Mouse (Mus musculus) gastrocnemius, postnatal 10 days (tissue): ENCODE results near the gene Miga2. TPM values are rescaled to one million over a fixed set of nuclear protein-coding genes. Genes with fewer than 3 reads are reported as not detected.
A peak's percentile ranks its signal among the peaks of the same experiment; 100 is the strongest.

Source experiments
- DNase-seq: peaks from one replicate; pipeline ENCODE4 v3.0.0; 2021; ENCODE audit warnings: mixed read lengths
- long read RNA-seq, 2 experiments: library from polyadenylated mRNA; stranded (forward); transcript quantifications; one replicate each; pipeline ENCODE4 v2.0.0; 2021
- total RNA-seq, 2 experiments: library from RNA; stranded (reverse); gene quantifications; 2 replicates each; pipeline ENCODE4 v1.2.3; 2021

The Miga2 gene
- 10 to 100 TPM; 19.4 to 31.1 TPM for total RNA-seq
- long read RNA-seq, experiment 1, transcript Miga2-201 (16 exons, 3,381 nt), result major isoform, 15 of 41 reads
- long read RNA-seq, experiment 1, partial matches to known transcripts, result 12 of 41 reads
- long read RNA-seq, experiment 1, other reads (novel, unspliced or antisense), result 11 of 41 reads
- long read RNA-seq, experiment 2, transcript Miga2-201 (16 exons, 3,381 nt), result major isoform, 9 of 20 reads
- long read RNA-seq, experiment 2, partial matches to known transcripts, result 1 of 20 reads
- long read RNA-seq, experiment 2, other reads (novel, unspliced or antisense), result 10 of 20 reads

- peak; percentile 96 for DNase-seq
Observed at GRCm38 (mm10) chr2:30363773-30364650, at the start of gene Miga2. TSS of gene Miga2 (plus strand) at chr2:30364233.

- no peak for DNase-seq
Observed at GRCm38 (mm10) chr2:30316136-30316535, 47.9 kb upstream of the Miga2 start.

- no peak for DNase-seq
Observed at GRCm38 (mm10) chr2:30316955-30317354, 47.1 kb upstream of the Miga2 start.

- no peak for DNase-seq
Observed at GRCm38 (mm10) chr2:30319260-30319659, 44.8 kb upstream of the Miga2 start.

- no peak for DNase-seq
Observed at GRCm38 (mm10) chr2:30323111-30323510, 40.9 kb upstream of the Miga2 start.

- no peak for DNase-seq
Observed at GRCm38 (mm10) chr2:30325296-30325695, 38.7 kb upstream of the Miga2 start.

GRCm38 (mm10) chr2:30327276-30327675, 36.8 kb upstream of the Miga2 start:
- no peak for DNase-seq

GRCm38 (mm10) chr2:30328791-30329190, 35.2 kb upstream of the Miga2 start:
- no peak for DNase-seq

GRCm38 (mm10) chr2:30335324-30335723, 28.7 kb upstream of the Miga2 start:
- no peak for DNase-seq

GRCm38 (mm10) chr2:30336174-30336915, 27.7 kb upstream of the Miga2 start:
- DNase-seq, result no peak

GRCm38 (mm10) chr2:30337179-30337578, 26.9 kb upstream of the Miga2 start:
- no peak for DNase-seq

GRCm38 (mm10) chr2:30342061-30342460, 22.0 kb upstream of the Miga2 start:
- DNase-seq, result no peak

- DNase-seq, result no peak
Observed at GRCm38 (mm10) chr2:30342544-30342943, 21.5 kb upstream of the Miga2 start.

GRCm38 (mm10) chr2:30343601-30344137, 20.4 kb upstream of the Miga2 start:
- DNase-seq, result no peak

GRCm38 (mm10) chr2:30345971-30346676, 17.9 kb upstream of the Miga2 start:
- DNase-seq, result no peak

GRCm38 (mm10) chr2:30349196-30349595, 14.8 kb upstream of the Miga2 start:
- no peak for DNase-seq

GRCm38 (mm10) chr2:30351149-30351548, 12.9 kb upstream of the Miga2 start:
- no peak for DNase-seq

GRCm38 (mm10) chr2:30355861-30356260, 8.2 kb upstream of the Miga2 start:
- no peak for DNase-seq

- no peak for DNase-seq
Observed at GRCm38 (mm10) chr2:30356266-30356665, 7.8 kb upstream of the Miga2 start.

- DNase-seq, result no peak
Observed at GRCm38 (mm10) chr2:30356906-30357305, 7.1 kb upstream of the Miga2 start.
